Mouse (Mus musculus) B cell, adult 62 days (primary cell): ENCODE measurements around the gene Dlx1. TPM values are rescaled to one million over a fixed set of nuclear protein-coding genes. Genes with fewer than 3 reads are reported as not detected.

Source experiments
- total RNA-seq: library from RNA; stranded (reverse); gene quantifications from 4 replicates; pipeline ENCODE4 v1.2.4, GENCODE M21; 2023

The Dlx1 gene
- not detected in 4 replicates for total RNA-seq

DNA sequence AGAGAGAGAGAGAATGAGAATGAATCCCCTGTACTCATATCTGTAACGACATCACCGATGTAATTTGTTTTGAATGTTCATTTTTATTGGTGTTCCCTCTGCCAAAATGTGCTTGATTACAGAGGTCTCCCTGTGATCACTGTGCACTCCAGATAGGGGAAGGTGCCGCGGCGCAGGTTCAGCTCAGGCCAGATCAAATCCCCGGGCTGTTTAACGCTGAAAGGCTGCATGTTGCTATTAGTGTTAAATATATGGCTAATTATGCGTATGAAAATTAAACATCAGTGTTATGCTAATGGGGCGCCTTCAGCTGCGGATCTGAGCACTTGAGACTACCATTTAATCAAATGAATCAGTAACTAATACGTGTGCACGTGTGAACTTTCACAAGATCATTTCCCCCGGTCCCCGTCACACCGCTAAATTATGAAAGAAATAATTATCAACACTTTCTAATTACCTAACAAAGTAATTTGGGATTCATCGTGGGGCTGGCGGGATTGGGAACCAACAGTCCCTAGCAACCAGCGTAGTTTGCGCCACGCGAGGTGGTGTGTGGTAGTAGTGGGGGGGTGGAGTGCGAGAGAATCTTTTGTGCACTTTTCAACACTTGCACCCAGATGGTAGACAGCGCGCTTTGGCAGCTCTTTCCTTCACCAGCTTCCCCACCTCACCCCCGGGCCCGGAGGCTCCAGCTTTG is at the start of gene Dlx1:
Gene Dlx1, plus strand, starts transcription at position 100 of the 700 bp plus-strand sequence.

DNA sequence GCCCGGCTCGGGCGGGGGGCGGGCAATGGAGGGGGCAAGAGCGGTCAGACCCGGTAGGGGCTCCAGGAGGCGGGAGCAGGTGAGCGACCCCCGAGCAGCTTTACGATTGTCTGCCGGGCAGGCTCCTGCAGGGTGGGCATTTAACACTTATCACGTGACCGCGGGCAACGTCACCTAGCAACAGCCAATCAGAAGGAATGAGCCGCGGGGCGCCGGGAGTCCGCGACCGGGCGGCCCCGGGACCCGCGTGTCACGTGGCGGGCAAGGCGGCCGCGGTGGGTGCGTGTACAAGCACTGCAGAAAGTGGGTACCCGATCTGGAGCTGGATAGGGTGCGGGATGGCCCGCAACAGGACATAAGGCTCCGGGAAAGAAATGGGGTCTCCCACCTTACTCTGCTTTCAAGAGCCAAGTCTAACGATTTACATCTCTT is 18.7 kb downstream of the Dlx1 start, which contains the start of gene Dlx2:
Gene Dlx2, minus strand, starts transcription at position 115 of the 432 bp plus-strand sequence.

Other genes starting within 250 kb of the Dlx1 start
- gene Slc25a12, start 160.4 kb upstream of the Dlx1 start, total RNA-seq, result 36.1 to 53.4 TPM (median 40.2 TPM) in 4 replicates
- gene Hat1, start 139.2 kb upstream of the Dlx1 start, total RNA-seq, result 34.1 to 43.6 TPM (median 37.7 TPM) in 4 replicates
- 33.3 to 38.7 TPM (median 36.8 TPM) in 4 replicates for gene Metap1d, start 74.8 kb upstream of the Dlx1 start, total RNA-seq
- not detected in 4 replicates for gene Dlx2, start 18.6 kb downstream of the Dlx1 start, total RNA-seq
- 11.4 to 15.8 TPM (median 14.1 TPM) in 4 replicates for gene Itga6, start 217.5 kb downstream of the Dlx1 start, total RNA-seq